Mouse (Mus musculus) NIH3T3 (cell line): ENCODE data around the gene Vamp1.
A peak's percentile ranks its signal among the peaks of the same experiment; 100 is the strongest.
"Not testable (repeated sequence)": the region's sequence is repeated elsewhere in the genome, so short reads cannot be mapped to it uniquely, and the experiment has no call there.

Experiments
- DNase-seq: peaks from one replicate; pipeline ENCODE4 v3.0.0-alpha.2; 2012; ENCODE audit warnings: low read depth

Vamp1 gene

GRCm38 (mm10) chr6:125252285-125252684, 36.9 kb downstream of the Vamp1 start:
- DNase-seq: no peak

- DNase-seq: peak; percentile 68
Observed at GRCm38 (mm10) chr6:125252711-125253110, 37.4 kb downstream of the Vamp1 start.

- DNase-seq: no peak
Observed at GRCm38 (mm10) chr6:125253863-125254715, 38.7 kb downstream of the Vamp1 start.

- DNase-seq: peak; percentile 83
Observed at GRCm38 (mm10) chr6:125255516-125256044, 40.2 kb downstream of the Vamp1 start.

- peak; percentile 56 for DNase-seq
Observed at GRCm38 (mm10) chr6:125256222-125256966, 41.0 kb downstream of the Vamp1 start.

GRCm38 (mm10) chr6:125260006-125260555, 44.7 kb downstream of the Vamp1 start:
- no peak for DNase-seq

- DNase-seq: no peak
Observed at GRCm38 (mm10) chr6:125264219-125264618, 48.9 kb downstream of the Vamp1 start.

GRCm38 (mm10) chr6:125265239-125265638, 49.9 kb downstream of the Vamp1 start:
- DNase-seq: no peak

GRCm38 (mm10) chr6:125266091-125266490, 50.7 kb downstream of the Vamp1 start:
- no peak for DNase-seq

- not testable (repeated sequence) for DNase-seq
Observed at GRCm38 (mm10) chr6:125266600-125266999, 51.2 kb downstream of the Vamp1 start.

- DNase-seq: no peak
Observed at GRCm38 (mm10) chr6:125267469-125267868, 52.1 kb downstream of the Vamp1 start.

GRCm38 (mm10) chr6:125268799-125269198, 53.4 kb downstream of the Vamp1 start:
- DNase-seq: no peak

GRCm38 (mm10) chr6:125271455-125272227, 56.3 kb downstream of the Vamp1 start:
- DNase-seq: peak; percentile 98

GRCm38 (mm10) chr6:125272228-125272785, 57.0 kb downstream of the Vamp1 start:
- DNase-seq: no peak

- DNase-seq: peak; percentile 87
Observed at GRCm38 (mm10) chr6:125274841-125275563, 59.7 kb downstream of the Vamp1 start.

- no peak for DNase-seq
Observed at GRCm38 (mm10) chr6:125279729-125280128, 64.4 kb downstream of the Vamp1 start.

- DNase-seq: not testable (repeated sequence)
Observed at GRCm38 (mm10) chr6:125282721-125283120, 67.4 kb downstream of the Vamp1 start.

GRCm38 (mm10) chr6:125284250-125284649, 68.9 kb downstream of the Vamp1 start:
- DNase-seq: no peak

GRCm38 (mm10) chr6:125284751-125285150, 69.4 kb downstream of the Vamp1 start:
- DNase-seq: no peak

- DNase-seq: no peak
Observed at GRCm38 (mm10) chr6:125285890-125286289, 70.5 kb downstream of the Vamp1 start, which contains the start of gene Tuba3a. Gene Tuba3a (minus strand): TSS chr6:125286042.

- no peak for DNase-seq
Observed at GRCm38 (mm10) chr6:125286944-125287343, 71.6 kb downstream of the Vamp1 start.
